Mouse (Mus musculus) E14TG2a.4 (cell line): ENCODE data around the gene Pom121l2.

Experiments
- H3K27me3 ChIP-seq: 2 replicates; pipeline ENCODE4 v1.6.1; 2014; ENCODE audit warnings: low read length, control low read depth; ENCODE audit not compliant: insufficient read depth
- H3K36me3 ChIP-seq: 2 replicates; pipeline ENCODE4 v1.6.1; 2014; ENCODE audit warnings: low read length, control low read depth; ENCODE audit not compliant: insufficient read depth
- H3K4me1 ChIP-seq: replicated peaks from 2 replicates; pipeline ENCODE4 v1.6.1; 2014; ENCODE audit warnings: low read depth, low read length, control low read depth
- H3K4me3 ChIP-seq: replicated peaks from 2 replicates; pipeline ENCODE4 v1.5.1; 2014; ENCODE audit warnings: mild to moderate bottlenecking, low read length
- H3K9me3 ChIP-seq: 2 replicates; pipeline ENCODE4 v1.6.1; 2014; ENCODE audit warnings: low read length, control low read depth
- CTCF ChIP-seq: conservative IDR thresholded peaks from 2 replicates; pipeline ENCODE4 v1.5.1; 2014; ENCODE audit warnings: low read length
- NANOG ChIP-seq: IDR thresholded peaks from 2 replicates; pipeline ENCODE4 v1.6.1; 2014; ENCODE audit warnings: borderline replicate concordance, low read length, mixed read lengths
- POU5F1 ChIP-seq: IDR thresholded peaks from 2 replicates; pipeline ENCODE4 v1.6.1; 2014; ENCODE audit warnings: low read length, borderline replicate concordance

Pom121l2 gene

DNA sequence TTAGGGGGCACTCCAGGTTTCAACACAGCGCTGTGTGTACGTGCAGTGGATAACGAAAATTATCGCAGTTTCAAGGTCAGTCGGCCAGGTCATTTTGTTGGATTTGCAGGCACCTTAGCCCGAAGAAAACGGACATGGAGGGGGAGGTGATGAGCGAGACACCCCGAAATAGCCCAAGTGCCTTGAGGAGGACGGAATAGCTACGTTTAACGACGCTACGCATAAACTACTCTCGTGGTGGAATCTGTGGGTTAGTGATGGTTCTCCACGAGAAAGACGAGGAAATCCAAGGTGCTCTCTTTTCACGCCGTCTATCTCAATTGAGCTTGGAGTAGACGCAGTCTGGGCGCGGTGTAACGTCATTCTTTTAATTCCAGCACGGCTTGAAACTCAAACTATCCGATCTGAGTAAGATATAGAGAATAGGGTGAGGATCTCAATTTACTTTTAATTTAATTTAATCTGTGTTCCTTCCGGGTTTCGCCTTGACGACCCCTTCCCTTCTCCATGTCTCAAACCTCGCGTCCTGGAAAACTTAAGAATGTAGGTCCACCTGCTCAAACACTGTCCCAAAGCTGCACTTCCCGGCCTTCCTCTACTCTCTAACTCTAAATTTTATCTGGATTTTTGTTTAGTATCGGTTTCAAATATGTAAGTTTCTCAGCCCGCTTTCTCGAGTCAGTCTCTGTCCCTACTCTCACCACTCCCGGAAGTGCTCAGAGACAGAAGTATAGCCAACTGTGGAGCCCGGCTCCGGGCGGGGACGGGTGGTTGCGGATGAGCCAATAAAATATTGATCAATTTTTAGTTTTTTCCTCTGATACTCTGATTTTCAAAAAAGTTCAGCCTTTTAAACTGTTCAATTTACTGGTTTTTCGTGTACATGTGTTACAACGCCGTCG lies 39.2 kb downstream of the Pom121l2 start:
- H3K4me1 ChIP-seq, result peaks cover 20% of the 10 kb centered on the region
- peak overlapping the region; percentile 83 for H3K4me3 ChIP-seq
- H3K36me3 ChIP-seq, result no peaks in the 10 kb centered on the region
- TF ChIP-seq CTCF, result no peak
- no peak for TF ChIP-seq POU5F1
- no peak for TF ChIP-seq NANOG
- H3K27me3 ChIP-seq, result peaks cover 17% of the 10 kb centered on the region
- H3K9me3 ChIP-seq, result no peaks in the 10 kb centered on the region

DNA sequence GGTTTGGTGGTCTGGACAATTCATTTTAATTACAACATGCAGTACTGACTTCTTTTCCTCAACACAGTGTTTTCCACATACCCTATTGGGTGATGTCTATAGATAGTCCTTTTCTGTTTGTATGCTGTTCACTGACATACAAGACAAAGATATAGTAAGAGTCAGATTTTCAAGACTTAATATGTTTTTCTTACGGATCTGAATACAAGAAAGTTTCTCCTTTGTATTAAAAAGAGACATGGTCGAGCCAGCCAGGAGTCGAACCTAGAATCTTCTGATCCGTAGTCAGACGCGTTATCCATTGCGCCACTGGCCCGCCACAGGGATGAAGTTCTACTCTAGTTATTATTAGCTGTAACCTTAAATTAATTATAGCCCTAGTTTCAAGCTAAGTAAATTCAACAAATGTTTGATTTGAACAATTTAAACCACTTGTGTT lies 39.9 kb downstream of the Pom121l2 start:
- H3K4me3 ChIP-seq, result peak overlapping the region; percentile 83
- H3K9me3 ChIP-seq, result no peaks in the 10 kb centered on the region
- H3K4me1 ChIP-seq, result peaks cover 21% of the 10 kb centered on the region
- H3K27me3 ChIP-seq, result peaks cover 17% of the 10 kb centered on the region
- TF ChIP-seq CTCF (no peak), POU5F1 (no peak)
- H3K36me3 ChIP-seq, result no peaks in the 10 kb centered on the region

DNA sequence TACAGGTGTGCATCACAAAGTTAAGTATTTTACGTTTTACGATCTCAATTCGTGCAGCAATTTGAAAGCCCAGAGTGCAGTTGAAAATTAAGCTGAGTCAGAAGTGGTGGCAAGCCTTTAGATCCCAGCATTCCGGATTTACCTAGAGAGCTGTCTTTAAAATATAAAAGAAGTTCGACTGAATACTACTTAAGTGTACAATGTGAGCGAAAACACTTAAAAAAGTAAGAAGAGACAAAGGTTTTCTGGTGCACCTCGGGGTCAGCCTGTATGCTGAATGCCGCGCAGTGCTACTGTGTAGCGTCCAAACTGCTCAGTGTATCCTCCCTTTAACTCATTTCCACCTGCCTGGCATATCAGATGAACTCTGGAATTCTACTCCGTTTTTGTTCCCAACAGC lies 40.6 kb downstream of the Pom121l2 start:
- no peaks in the 10 kb centered on the region for H3K36me3 ChIP-seq
- peak overlapping the region; percentile 83 for H3K4me3 ChIP-seq
- H3K9me3 ChIP-seq, result no peaks in the 10 kb centered on the region
- peaks cover 17% of the 10 kb centered on the region for H3K27me3 ChIP-seq
- peaks cover 20% of the 10 kb centered on the region for H3K4me1 ChIP-seq
- TF ChIP-seq POU5F1, result no peak

DNA sequence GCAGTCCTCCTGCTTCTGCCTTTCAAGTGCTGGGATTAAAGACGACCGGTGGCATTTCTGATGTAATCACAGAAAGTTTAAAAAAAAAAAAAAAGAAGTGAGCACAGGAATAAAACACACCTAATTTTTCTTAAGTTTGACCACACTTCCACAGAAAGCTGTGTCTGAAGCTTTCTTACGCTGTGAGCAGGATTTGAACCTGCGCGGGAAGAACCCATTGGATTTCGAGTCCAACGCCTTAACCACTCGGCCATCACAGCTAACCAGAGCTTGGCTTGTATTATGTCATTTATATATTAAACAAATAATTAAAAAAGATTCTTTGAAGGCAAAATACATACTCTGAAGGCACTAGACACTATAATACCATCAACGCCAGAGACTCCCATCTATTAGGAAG lies 41.2 kb downstream of the Pom121l2 start:
- Histone ChIP-seq H3K4me3 (peak overlapping the region; percentile 83), H3K4me1 (peaks cover 22% of the 10 kb centered on the region), H3K36me3 (no peaks in the 10 kb centered on the region), H3K9me3 (no peaks in the 10 kb centered on the region), H3K27me3 (peaks cover 17% of the 10 kb centered on the region)
- no peak for TF ChIP-seq NANOG
- TF ChIP-seq POU5F1, result no peak

DNA sequence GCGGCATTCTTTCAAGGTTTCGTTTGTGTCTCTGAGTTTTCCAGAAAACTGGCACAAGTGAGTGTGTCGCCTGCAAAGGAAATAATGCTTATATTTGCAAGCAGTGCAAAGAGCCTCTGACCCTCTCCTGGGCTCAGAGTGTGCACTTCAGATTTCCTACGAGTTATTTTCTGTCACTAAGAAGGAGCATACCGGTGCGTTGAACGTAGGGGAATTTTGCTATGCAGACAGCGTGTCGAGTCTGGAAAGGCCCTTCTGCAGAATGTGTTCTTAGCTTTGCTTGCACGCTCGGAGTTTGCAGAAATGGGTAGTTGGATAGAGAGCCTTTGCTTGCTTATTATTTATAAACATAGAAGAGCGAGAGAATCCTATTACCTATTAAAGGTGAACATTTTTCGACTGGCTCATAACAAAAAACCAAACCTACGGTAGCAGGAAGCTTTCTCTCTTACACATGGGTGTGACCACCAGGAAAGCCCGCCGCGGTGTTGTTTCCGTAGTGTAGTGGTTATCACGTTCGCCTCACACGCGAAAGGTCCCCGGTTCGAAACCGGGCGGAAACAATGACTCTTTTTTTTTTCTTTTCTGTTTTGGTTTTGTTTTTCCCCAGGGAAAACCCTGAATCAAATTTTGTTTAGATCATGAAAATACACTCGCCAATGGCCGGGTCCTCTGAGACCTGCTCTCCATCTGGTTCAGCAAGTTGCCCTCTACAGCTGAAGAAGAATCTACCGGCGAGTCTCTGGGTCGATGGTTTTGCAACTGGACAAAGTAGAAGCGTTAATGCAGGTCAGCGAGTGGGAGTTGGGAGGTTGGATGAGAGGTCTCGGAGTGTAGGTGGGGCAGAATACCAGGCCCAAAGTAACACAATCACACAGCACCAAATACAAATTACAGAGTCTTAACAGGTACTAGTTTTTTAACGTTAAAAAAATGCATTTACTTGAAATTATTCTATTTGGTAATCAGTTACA lies 45.4 kb downstream of the Pom121l2 start:
- peak overlapping the region; percentile 80 for H3K4me3 ChIP-seq
- H3K4me1 ChIP-seq, result peaks cover 32% of the 10 kb centered on the region
- no peaks in the 10 kb centered on the region for H3K9me3 ChIP-seq
- no peaks in the 10 kb centered on the region for H3K27me3 ChIP-seq
- H3K36me3 ChIP-seq, result 0 out of 2 replicates have a peak, but pooled peaks cover 2% of the 10 kb centered on the region
- TF ChIP-seq NANOG, result no peak
- TF ChIP-seq POU5F1, result no peak
- no peak for TF ChIP-seq CTCF

DNA sequence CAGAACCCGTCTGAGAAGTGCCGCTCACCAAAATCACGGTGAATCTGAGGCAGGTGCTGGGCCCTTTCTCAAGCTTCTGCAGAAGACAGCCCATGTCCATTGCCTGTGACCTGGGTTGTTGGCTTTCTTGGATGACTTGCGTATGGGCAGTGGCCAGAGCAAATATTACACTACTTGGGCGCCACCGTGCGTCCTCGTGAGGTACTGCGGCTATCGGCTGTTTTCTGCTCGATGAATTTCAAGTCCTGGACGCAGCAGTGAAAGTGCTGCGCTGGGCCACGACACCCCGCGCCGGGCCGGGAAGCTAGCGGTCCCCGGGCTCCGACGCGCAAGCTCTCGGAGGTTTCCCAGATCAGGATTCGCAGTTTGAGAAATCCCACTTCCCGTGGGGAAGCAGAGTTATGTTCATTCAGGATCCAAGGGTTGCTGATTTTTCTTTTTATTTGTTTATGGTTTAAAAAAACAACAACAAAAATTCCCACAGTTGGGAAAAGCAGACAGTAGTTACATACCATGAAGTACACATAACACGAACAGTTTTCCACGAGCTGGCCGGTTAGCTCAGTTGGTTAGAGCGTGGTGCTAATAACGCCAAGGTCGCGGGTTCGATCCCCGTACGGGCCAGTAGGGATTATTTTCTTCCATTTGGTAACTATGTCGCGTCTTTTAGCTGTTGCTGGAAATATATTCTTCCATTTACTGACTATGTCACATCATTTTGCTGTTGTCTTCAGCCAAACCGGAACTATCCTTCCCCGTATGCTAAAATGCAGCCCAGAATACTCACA lies 47.9 kb downstream of the Pom121l2 start:
- H3K27me3 ChIP-seq, result no peaks in the 10 kb centered on the region
- TF ChIP-seq CTCF, result peak; percentile 84
- TF ChIP-seq NANOG, result no peak

DNA sequence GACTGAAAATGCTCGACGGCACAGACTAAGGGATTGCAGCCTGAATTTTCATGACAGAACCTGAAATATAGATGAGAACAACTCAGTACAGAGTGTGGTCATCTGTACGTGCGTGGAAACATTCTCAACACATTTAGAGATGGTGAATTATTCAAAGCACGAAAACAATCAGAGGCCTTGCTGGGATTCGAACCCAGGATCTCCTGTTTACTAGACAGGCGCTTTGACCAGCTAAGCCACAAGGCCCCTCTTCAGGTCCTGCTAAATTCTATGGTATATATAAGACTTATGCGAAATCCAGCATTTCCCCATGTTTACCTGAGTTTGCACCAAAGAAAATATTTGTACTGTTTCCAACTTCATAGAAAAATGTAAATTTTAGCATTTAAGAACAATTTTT lies 48.9 kb downstream of the Pom121l2 start:
- H3K36me3 ChIP-seq, result 0 out of 2 replicates have a peak, but pooled peaks cover 3% of the 10 kb centered on the region
- peak overlapping the region; percentile 85 for H3K4me3 ChIP-seq

More for the DNA sequence above, 47.9 kb downstream of the Pom121l2 start:
- Histone ChIP-seq H3K9me3 (no peaks in the 10 kb centered on the region), H3K36me3 (0 out of 2 replicates have a peak, but pooled peaks cover 3% of the 10 kb centered on the region), H3K4me3 (peak overlapping the region; percentile 85), H3K4me1 (peaks cover 46% of the 10 kb centered on the region)

DNA sequence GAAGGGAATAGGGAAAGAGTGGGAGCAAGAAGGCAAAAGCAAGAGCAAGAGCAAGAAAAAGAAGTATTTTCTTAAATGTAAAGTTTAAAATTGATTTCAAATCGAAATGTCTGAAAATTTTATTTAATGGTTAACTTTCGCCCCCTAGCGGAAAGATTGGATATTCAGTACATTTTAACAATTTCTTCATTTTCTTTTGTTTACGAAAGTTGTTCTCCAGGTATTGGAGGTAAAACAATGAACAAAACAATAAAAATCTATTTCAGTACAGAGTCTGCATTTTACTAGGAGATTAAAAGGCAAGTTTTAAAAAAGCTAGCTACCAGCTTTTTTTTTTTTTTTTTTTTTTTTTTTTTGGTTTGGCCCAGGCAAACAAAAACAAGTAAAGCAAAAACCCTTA lies 49.5 kb downstream of the Pom121l2 start:
- TF ChIP-seq POU5F1 (no peak), NANOG (no peak), CTCF (peak; percentile 39)
- Histone ChIP-seq H3K9me3 (no peaks in the 10 kb centered on the region), H3K4me3 (no peak overlapping the region), H3K27me3 (no peaks in the 10 kb centered on the region), H3K4me1 (peaks cover 50% of the 10 kb centered on the region), H3K36me3 (0 out of 2 replicates have a peak, but pooled peaks cover 3% of the 10 kb centered on the region)

More for the DNA sequence above, 48.9 kb downstream of the Pom121l2 start:
- TF ChIP-seq NANOG (no peak), POU5F1 (no peak), CTCF (no peak)
- Histone ChIP-seq H3K9me3 (no peaks in the 10 kb centered on the region), H3K4me1 (peaks cover 50% of the 10 kb centered on the region), H3K27me3 (no peaks in the 10 kb centered on the region)
